Mouse (Mus musculus) heart, postnatal 0 days (tissue): ENCODE measurements around the gene Dnajb11. TPM values are rescaled to one million over a fixed set of nuclear protein-coding genes. Genes with fewer than 3 reads are reported as not detected.
A peak's percentile ranks its signal among the peaks of the same experiment; 100 is the strongest.

Experiments
- ATAC-seq: fragments of 200-750 bp; cut with Nextera tagmentation; 2 replicates; pipeline ENCODE4 v1.8.0; 2017; ENCODE audit warnings: low read depth, moderate number of reproducible peaks, moderate library complexity; ENCODE audit not compliant: insufficient read depth
- DNase-seq: peaks from one replicate; pipeline ENCODE4 v3.0.0-alpha.2; 2016; ENCODE audit warnings: low spot score
- H3K27ac ChIP-seq: fragments of 300-500 bp; sonication (generic); 2 replicates; pipeline ENCODE4 v1.5.1; 2014; ENCODE audit warnings: low read depth, mild to moderate bottlenecking
- H3K27me3 ChIP-seq: fragments of 300-500 bp; sonication (generic); 2 replicates; pipeline ENCODE4 v1.6.1; 2014; ENCODE audit warnings: low read length, mixed read lengths; ENCODE audit not compliant: control insufficient read depth, insufficient read depth
- H3K36me3 ChIP-seq: fragments of 300-500 bp; sonication (generic); replicated peaks from 2 replicates; pipeline ENCODE4 v1.6.1; 2014; ENCODE audit warnings: low read length, mixed read lengths; ENCODE audit not compliant: control insufficient read depth, insufficient read depth
- H3K4me1 ChIP-seq: fragments of 300-500 bp; sonication (generic); 2 replicates; pipeline ENCODE4 v1.6.1; 2014; ENCODE audit warnings: antibody characterized with exemption; ENCODE audit not compliant: control insufficient read depth, insufficient read depth
- H3K4me2 ChIP-seq: fragments of 300-500 bp; sonication (generic); 2 replicates; pipeline ENCODE4 v1.6.1; 2014; ENCODE audit warnings: low read depth, mild to moderate bottlenecking, low read length, moderate library complexity
- H3K4me3 ChIP-seq: fragments of 300-500 bp; sonication (generic); 2 replicates; pipeline ENCODE4 v1.5.1; 2014; ENCODE audit warnings: low read depth, low read length
- H3K9ac ChIP-seq: fragments of 300-500 bp; sonication (generic); replicated peaks from 2 replicates; pipeline ENCODE4 v1.6.1; 2014; ENCODE audit warnings: low read depth, low read length, mixed read lengths
- H3K9me3 ChIP-seq: fragments of 300-500 bp; sonication (generic); replicated peaks from 2 replicates; pipeline ENCODE4 v1.6.1; 2016; ENCODE audit warnings: low read length; ENCODE audit not compliant: control insufficient read depth
- CTCF ChIP-seq: IDR thresholded peaks from 2 replicates; pipeline ENCODE4 v1.5.1; 2016; ENCODE audit warnings: antibody characterized with exemption, control low read depth, low read depth
- EP300 ChIP-seq: IDR thresholded peaks from 2 replicates; pipeline ENCODE4 v1.6.1; 2016; ENCODE audit warnings: antibody characterized with exemption, low read depth
- WGBS: fragments of 180-500 bp; shearing (Covaris S2); extraction: QIAGEN DNeasy Blood & Tissue Kit; methylation state at CpG from one replicate; pipeline ENCODE4 v1.1.7; 2014; 5-methylcytosine and 5-hydroxymethylcytosine counted together
- polyA plus RNA-seq: library from polyadenylated mRNA; unstranded; fragments of >200 nt; fragmentation: Nextera tagmentation; extraction: Ambion mirVana; gene quantifications from 2 replicates; pipeline ENCODE4 v1.2.1, GENCODE M21; 2015
- total RNA-seq: library from RNA; depleted of rRNA; stranded (reverse); fragments of >200 nt; gene quantifications from 2 replicates; pipeline ENCODE4 v1.2.3, GENCODE M21; 2014; ENCODE audit warnings: low replicate concordance

The Dnajb11 gene
- total and polyA plus RNA-seq, 2 experiments from 2014 or later: 27.7 to 56.2 TPM

- DNase-seq (no peak), ATAC-seq (no peak)
- Histone ChIP-seq H3K36me3 (no peaks in the 10 kb centered on the region), H3K9ac (no peak overlapping the region), H3K4me3 (no peak overlapping the region), H3K4me2 (no peak overlapping the region), H3K4me1 (peaks cover 7% of the 10 kb centered on the region; the same call in 1 of the 2 replicates), H3K9me3 (no peaks in the 10 kb centered on the region), H3K27me3 (no peaks in the 10 kb centered on the region), H3K27ac (no peak overlapping the region)
- 84% methylated on average over 1 of the region's 1 CpGs for WGBS
- TF ChIP-seq EP300 (no peak), CTCF (no peak)
These were observed 9.3 kb upstream of the Dnajb11 start for GRCm38 (mm10) chr16:22848331-22848730.

GRCm38 (mm10) chr16:22852709-22853108, 4.9 kb upstream of the Dnajb11 start:
- ATAC-seq (no peak), DNase-seq (no peak)
- Histone ChIP-seq H3K9ac (no peak overlapping the region), H3K36me3 (peaks cover 5% of the 10 kb centered on the region; the same call in 1 of the 2 replicates), H3K9me3 (no peaks in the 10 kb centered on the region), H3K4me1 (peaks cover 5% of the 10 kb centered on the region; the same call in 1 of the 2 replicates), H3K27ac (no peak overlapping the region), H3K4me3 (no peak overlapping the region), H3K4me2 (no peak overlapping the region), H3K27me3 (no peaks in the 10 kb centered on the region)
- no peak for TF ChIP-seq CTCF
- no peak for TF ChIP-seq EP300
- 84% methylated on average over 4 of the region's 4 CpGs for WGBS

GRCm38 (mm10) chr16:22856773-22857172, 872 bp upstream of the Dnajb11 start:
- Histone ChIP-seq H3K4me1 (peaks cover 11% of the 10 kb centered on the region), H3K27ac (peak overlapping the region; percentile 78), H3K9me3 (no peaks in the 10 kb centered on the region), H3K9ac (peak overlapping the region; percentile 94), H3K4me2 (peak overlapping the region; percentile 89), H3K27me3 (no peaks in the 10 kb centered on the region), H3K4me3 (peak overlapping the region; percentile 97), H3K36me3 (peaks cover 10% of the 10 kb centered on the region; the same call in 1 of the 2 replicates)
- TF ChIP-seq CTCF (no peak), EP300 (no peak)
- ATAC-seq: no peak
- DNase-seq: no peak
- WGBS: 6% methylated on average over 9 of the region's 9 CpGs

- no peak overlapping the region for H3K27ac ChIP-seq
- 93% methylated on average over 8 of the region's 8 CpGs for WGBS
- TF ChIP-seq CTCF (no peak), EP300 (no peak)
- no peaks in the 10 kb centered on the region for H3K4me1 ChIP-seq
- ATAC-seq (no peak), DNase-seq (no peak)
- H3K4me3 ChIP-seq: no peak overlapping the region
- no peaks in the 10 kb centered on the region for H3K9me3 ChIP-seq
- H3K36me3 ChIP-seq: peaks cover 63% of the 10 kb centered on the region
- no peaks in the 10 kb centered on the region for H3K27me3 ChIP-seq
- no peak overlapping the region for H3K9ac ChIP-seq
- no peak overlapping the region for H3K4me2 ChIP-seq
These were observed 14.8 kb downstream of the Dnajb11 start for GRCm38 (mm10) chr16:22872397-22872796.

- Histone ChIP-seq H3K36me3 (peaks cover 53% of the 10 kb centered on the region), H3K9ac (no peak overlapping the region), H3K4me3 (no peak overlapping the region), H3K27ac (no peak overlapping the region), H3K9me3 (no peaks in the 10 kb centered on the region), H3K4me1 (no peaks in the 10 kb centered on the region), H3K4me2 (no peak overlapping the region), H3K27me3 (no peaks in the 10 kb centered on the region)
- DNase-seq (no peak), ATAC-seq (no peak)
- no peak for TF ChIP-seq CTCF
- no peak for TF ChIP-seq EP300
- WGBS: 49% methylated on average over 4 of the region's 4 CpGs
These were observed 15.7 kb downstream of the Dnajb11 start for GRCm38 (mm10) chr16:22873369-22873768.

- no peak for TF ChIP-seq EP300
- TF ChIP-seq CTCF: peak; percentile 71
- Histone ChIP-seq H3K27me3 (no peaks in the 10 kb centered on the region), H3K9ac (no peak overlapping the region), H3K4me2 (no peak overlapping the region), H3K27ac (no peak overlapping the region), H3K36me3 (peaks cover 23% of the 10 kb centered on the region), H3K9me3 (no peaks in the 10 kb centered on the region), H3K4me1 (no peaks in the 10 kb centered on the region), H3K4me3 (no peak overlapping the region)
- no peak for ATAC-seq
- DNase-seq: no peak
- 45% methylated on average over 9 of the region's 9 CpGs for WGBS
These were observed 18.8 kb downstream of the Dnajb11 start for GRCm38 (mm10) chr16:22876218-22877043.
